Mouse (Mus musculus) thymus, postnatal 14 days (tissue): ENCODE results near the gene Ankrd24.

Source experiments
- DNase-seq: peaks from one replicate; pipeline ENCODE4 v3.0.0; 2021

The Ankrd24 gene

DNA sequence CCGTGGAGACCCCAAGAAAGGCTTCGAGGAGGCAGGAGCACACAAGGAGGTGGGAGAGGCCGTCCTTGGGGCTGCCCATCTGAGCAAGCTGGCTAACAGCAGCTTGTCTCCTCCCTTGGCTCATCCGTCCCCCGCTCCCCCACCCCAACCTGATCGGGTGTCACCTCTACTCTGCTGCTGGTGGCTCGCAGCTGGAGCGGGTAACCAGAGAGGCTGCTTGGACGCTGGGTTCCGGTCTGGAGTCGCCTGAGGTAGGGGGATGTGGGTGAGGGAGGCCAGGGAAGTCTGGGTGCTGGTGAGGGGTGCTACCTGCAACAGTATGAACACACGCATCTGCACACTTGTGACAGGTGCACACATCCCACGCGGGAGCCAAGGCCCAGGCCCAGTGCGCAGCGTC lies at the start of gene Ankrd24:
TSS of gene Ankrd24 (plus strand) at position 151 of the 400 bp plus-strand sequence.
- DNase-seq: peak; percentile 19

DNA sequence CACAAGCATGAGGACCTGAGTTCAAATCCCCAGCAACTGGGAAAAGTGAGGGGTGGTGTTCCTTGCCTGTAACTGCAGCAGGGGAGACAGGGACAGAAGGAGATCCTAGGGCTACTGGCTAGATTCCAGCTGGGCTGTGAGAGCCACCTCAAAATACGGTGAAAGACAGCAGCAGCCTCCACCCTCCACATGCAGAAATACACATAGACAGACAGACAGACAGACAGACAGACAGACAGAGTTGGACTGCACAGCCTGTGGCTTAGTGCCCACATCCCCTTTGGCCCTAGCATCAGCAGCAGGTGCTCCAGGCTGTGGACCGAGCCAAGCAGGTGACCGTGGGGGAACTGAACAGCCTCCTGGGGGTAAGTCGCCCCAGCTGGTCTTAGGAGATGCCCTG lies 48.4 kb upstream of the Ankrd24 start:
- no peak for DNase-seq

DNA sequence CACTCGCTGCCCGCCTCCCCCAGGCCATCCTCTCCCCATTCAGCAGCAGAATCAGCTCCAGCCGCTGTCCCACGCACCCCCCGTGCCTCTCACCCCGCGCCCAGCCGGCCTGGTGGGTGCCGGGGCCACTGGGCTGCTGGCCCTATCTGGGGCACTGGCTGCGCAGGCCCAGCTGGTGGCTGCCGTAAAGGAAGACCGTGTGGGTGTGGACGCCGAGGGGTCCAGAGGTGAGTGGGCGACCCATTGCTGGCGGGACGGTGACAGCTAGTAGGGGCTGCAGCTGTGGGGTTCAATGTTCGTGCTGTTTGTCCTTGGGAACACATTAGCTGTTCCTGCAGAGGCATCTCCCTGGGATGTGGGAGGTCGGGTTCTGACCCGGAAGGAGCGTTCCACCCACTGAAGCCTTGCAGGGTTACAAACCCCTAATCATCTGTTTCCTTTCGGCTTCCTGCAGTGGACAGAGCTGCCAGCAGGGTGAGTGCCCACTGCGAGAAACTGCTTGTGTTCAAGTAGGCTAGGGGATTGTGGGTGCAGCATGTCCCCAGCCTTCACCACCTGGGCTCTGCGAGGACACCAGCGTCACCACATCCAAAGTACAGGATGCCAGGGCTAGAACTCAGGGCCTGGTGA lies 47.8 kb upstream of the Ankrd24 start:
- DNase-seq: no peak

DNA sequence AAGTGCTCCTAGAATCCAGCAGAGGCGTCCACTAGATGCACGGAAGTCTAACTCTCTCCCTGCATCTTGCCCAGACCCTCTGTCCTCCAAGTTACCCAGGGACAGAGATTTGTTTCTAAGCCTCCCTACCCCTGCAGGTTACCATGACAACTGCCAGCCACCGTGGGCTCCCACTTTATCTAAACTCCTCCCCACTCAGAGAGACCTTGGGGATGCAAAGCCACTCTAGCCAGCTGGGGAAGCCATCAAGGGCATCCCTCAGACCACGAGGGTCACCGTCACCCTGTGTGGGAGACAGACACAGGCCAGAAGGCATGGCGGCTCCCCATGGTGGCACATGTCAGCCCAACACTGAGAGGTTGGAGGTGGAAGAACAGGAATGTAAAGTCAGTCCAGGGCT lies 45.0 kb upstream of the Ankrd24 start:
- DNase-seq: no peak

DNA sequence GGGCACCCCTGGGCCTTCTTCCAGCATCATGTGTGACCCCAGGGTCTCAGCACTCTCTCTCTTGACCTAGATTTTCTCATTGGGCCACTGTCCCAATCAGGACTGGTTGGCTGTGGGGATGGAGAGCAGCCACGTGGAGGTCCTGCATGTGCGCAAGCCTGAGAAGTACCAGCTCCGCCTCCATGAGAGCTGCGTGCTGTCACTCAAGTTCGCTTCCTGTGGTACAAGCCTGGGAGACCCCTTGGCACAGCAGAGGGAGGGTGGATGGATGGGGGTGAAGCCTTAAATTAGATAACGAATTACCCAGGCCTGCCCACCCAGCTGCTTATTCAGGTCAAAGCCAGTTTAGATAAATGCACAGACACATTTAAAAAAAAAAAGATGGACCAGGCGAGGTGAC lies 39.6 kb upstream of the Ankrd24 start:
- peak; percentile 2 for DNase-seq

DNA sequence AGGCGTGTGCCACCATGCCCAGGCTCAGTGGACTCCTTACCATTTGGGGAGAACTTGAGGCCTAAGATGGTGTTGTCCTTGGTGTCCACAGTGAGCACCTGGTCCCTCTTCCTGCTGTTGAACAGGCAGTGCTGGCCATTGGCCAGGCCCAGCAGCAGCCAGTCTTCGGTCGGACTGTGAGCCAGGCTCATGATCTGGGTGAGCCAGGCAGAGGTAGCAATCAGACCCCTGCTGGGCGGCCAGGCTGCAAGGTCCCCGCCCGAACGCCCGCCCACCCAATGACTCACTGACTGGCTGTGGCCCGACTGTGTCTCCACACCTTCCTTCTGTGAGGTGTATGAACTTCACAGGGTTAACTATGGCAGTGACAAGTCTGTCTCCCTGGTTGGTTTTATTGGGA lies 36.5 kb upstream of the Ankrd24 start:
- no peak for DNase-seq

DNA sequence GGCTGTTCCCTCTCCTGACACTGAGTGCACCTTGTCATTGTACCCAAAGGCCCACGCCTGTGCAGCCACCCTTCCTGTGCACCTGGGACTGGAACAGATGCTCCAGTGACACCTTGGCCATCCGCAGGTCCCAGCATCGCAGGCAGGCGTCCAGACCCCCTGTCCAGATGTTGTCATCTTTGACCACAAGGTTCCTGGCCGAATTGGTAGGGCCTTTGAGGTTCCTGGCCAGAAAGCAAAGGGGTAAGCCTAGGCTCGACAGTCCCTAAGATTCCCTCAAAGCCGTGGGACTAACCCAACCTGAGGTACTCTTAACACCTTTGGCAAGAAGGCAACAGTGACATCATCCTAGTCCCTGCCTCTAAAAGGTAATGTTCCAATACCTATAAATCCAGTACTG lies 35.7 kb upstream of the Ankrd24 start:
- DNase-seq: no peak

DNA sequence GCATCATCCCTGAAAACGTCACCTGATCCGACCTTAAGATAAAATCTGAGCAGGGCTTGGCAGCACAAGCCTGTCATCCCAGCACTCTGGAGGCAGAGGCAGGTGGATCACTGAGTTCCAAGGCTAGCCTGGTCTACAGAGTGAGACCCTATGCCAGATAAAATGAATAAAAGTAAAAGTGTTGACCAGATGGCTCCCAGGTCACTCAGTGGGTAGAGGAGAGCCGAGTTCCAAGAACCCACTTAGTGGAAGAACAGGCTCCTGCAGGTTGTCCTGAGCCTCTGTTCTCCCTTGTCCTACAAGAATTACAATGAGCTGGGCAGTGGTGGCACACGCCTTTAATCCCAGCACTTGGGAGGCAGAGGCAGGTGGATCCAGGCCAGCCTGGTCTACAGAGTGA lies 35.1 kb upstream of the Ankrd24 start:
- DNase-seq: no peak

DNA sequence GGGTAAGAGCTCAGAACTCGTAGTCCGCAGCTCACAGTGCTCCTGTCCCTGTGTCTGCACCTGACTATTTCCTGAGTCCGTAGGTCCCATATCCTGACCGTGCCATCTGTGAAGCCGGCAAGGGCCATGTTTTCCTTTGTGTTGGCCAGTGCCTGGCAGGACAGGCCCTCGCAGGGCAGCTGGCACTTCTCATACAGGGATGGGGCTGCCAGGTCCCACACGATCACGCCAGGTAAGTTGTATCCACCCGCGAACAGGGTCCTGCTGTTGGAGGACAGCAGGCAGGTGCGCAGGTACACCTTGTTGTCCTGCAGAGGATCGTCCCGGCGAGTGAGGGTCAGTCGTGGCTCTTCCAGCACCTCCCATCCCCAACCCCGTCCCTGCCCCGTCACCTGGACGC lies 34.4 kb upstream of the Ankrd24 start:
- DNase-seq: no peak

DNA sequence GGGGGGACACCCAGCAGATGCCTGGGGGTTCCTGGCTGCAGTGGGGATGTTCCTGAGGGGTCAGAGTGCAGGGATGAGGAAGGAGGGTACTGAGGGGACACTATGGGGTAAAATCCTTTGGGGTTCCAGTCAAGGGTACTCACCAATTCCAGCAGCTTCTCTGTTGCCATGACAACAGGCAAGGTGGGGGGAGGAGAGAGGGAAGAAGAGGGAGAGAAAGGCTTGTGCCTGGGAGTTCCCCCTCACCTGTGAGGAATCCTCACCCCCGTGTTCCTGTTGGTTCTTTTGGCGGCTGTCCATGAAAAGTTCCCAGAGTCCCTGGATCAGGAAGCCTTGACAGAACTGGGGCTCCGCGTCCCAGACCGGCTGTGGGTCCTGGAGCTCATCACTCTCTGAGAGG lies 32.7 kb upstream of the Ankrd24 start:
- DNase-seq: no peak

DNA sequence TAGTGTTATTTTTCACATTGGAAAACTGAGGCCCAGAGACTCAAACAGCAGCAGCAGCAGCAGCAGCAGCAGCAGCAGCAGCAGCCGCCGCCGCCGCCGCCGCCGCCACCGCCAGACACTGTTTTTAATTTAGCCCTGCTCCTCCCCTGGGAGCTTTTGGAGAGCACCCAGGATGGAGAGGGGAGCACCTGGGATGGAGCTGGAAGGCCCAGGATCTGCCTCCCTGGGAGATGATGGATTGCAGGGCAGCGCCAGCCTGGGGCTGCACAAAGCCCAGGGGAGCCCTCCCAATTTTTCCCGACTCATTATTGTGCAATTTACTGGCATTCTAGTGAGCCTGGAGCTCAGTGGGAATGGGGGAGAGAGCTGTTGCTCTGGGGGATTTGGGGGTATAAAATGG lies 31.7 kb upstream of the Ankrd24 start:
- no peak for DNase-seq

DNA sequence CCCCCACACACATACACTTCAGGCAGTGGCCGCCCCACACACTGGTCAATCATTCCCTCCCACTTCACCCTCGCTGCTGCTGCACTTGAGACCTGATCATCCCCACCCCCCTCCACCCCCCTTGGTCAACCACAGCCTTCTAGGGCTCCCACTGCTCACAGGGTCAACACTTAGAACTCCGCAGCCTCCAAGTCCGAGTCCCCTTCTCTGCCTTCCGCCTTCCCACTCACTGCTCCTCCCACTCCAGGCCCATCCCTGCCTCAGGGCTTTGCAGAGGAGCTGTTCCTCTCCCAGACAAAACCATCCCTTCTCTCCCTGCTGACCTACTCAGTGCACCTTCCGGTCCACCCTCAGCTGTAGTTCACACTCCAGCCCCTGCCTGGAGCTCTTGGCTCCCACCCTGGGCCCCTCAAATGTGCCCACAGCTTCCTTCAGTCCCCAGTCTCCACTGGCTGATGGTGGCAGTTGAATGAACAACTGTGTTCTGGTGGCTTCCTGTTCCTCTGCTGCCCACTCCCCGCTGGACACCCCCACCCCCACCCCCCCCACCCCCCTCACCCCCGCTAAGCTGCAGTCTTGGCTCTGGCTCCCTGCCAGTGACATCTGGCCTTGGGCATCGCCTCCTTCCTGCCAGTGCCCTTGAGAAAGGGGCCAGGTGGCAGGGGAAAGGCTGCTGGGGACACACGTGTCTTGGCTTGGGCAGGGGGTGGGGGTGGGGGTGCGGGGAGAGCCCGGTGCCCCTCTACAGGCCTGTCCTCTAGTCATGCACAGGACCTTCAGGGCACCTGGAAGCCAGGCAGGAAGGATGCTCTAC lies 31.0 kb upstream of the Ankrd24 start:
- DNase-seq: peak; percentile 65

DNA sequence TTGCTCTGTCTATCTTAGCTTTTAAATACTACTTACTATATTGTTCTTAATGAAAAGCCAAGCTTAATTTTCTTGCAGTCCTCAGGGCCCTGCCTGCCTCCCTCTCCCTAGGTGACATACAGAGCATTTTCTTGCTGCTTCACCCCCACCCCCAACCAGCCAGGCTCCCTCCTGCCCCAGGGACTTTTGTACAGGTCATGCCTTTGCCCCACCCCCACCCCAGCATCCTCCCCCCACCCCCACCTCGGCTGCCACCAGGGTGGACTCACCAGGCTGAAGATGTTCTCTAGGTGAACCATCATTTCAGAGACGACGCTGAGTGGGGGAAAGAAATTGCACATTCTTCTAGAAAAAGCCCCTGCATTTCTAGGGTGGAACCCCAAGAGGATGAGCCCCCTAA lies 30.0 kb upstream of the Ankrd24 start:
- no peak for DNase-seq

DNA sequence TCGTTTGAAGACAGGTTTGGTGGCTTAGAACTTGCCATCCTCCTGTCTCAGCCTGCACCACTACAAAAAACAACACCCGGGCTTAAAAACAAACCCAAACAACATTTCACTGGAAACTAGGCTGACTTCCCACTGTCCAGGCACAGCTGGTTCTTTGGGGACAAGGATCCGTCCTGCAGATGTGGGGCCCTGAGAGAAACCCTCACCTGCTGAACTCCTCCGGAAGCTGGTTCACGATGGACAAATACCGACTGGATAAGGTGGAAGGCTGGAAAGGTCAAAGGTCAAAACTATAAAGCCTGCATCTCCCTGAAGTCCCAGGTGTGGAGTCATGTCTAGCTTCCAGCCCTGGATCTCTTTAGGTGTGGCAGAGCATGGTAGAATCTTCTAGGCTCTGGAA lies 29.5 kb upstream of the Ankrd24 start:
- DNase-seq: no peak

DNA sequence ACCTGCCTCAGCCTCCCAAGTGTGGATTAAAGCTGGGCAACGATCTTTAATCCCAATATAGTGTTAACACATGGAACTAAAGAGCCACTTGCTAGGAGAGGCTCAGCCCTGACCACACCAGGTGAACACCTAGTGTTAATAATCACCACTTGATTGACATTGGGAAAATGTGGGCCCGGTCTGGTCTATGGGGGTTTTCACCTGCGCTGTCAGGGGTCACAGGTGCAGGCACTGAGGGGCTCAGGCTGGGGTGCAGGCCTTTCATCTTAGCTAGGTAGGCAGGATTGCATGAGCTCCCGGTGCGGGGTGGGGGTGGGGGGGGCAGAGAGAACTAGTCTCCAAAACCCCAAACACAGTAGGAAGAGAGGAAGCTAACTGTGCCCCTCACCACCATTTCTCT lies 28.7 kb upstream of the Ankrd24 start:
- DNase-seq: peak; percentile 56

DNA sequence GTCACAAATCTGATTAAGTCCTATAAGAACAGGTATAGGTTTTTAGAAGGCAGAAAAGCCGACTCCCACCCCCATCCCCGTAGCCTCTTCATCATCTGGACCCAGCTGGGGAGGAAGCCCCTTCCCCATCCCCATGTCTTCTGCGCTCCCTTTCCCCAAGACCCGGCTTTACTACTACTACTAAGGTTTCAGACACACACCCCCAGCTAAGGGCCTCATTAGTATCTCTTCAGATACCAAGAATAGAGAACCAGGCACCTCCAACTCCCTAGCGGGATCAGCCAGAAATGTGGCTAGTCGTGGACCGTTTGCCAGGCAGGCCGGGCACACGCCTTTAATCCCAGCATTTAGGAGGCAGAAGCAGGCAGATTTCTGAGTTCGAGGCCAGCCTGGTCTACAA lies 28.2 kb upstream of the Ankrd24 start:
- DNase-seq: no peak

DNA sequence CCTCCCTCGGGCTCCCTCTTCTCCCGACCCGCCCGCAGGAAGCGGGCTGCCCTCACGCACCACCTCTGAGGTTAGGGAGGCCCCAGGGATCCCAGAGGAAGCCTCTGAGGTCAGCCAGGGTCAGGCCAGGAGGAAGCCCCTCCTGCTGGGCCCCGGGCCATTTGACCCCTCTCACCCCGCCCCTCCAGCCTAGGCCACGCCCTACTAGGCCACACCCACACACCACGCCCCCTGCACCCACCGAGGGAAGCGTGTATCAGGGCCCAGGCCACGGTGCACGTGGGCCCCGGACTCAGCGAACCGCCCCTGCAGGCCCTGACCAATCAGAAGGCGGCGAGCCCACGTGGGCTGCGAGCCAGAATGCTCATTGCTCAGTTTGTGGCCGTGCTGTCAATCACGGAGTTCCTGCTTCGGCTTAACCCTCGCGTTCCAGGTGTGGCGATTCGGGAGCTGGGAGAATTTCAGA lies 27.6 kb upstream of the Ankrd24 start, which contains the start of gene Tle6:
TSS of gene Tle6 (minus strand) at position 336 of the 466 bp plus-strand sequence.
- DNase-seq: peak; percentile 97

DNA sequence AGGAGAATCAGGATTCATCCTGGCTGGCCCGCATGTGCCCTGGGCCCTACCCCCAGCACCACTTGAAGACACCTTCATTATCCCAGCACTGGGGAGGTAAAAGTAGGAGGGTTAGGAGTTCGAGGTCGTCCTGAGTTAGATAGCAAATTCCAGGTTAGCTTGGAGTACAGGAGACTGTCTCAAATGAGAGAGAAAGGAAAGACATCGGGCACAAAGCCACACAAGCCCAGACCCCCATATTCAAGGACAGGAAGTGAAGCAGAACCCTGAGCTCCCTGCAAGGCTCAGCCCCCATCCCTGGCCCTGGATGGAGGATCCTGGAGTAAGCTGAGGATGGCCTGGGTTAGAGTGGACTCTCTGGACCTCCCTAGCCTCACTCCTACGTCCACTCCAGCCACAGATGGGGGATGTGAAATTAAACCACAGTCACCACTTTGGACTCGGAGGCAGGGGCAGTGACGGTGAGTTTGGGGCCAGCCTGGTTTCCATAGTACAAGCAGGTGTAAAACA lies 26.9 kb upstream of the Ankrd24 start:
- no peak for DNase-seq

DNA sequence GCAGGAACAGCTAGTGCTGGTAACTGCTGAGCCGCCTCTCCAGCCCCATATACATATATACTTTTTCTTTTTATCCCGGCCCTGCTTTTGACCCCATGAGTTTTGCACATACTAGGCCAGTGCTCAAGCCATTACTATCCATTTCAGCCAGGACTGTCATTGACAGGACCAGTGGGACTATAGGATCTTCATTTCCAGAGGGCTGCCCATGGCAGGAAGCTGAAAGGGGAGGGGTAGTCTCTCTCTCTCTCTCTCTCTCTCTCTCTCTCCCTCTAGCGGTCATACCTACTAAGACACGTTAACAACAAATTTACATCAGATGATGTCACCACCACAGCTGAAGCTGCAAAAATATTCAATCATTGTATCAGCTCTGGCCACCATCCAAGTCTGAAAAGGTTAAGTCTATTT lies 25.6 kb upstream of the Ankrd24 start:
- peak; percentile 69 for DNase-seq

DNA sequence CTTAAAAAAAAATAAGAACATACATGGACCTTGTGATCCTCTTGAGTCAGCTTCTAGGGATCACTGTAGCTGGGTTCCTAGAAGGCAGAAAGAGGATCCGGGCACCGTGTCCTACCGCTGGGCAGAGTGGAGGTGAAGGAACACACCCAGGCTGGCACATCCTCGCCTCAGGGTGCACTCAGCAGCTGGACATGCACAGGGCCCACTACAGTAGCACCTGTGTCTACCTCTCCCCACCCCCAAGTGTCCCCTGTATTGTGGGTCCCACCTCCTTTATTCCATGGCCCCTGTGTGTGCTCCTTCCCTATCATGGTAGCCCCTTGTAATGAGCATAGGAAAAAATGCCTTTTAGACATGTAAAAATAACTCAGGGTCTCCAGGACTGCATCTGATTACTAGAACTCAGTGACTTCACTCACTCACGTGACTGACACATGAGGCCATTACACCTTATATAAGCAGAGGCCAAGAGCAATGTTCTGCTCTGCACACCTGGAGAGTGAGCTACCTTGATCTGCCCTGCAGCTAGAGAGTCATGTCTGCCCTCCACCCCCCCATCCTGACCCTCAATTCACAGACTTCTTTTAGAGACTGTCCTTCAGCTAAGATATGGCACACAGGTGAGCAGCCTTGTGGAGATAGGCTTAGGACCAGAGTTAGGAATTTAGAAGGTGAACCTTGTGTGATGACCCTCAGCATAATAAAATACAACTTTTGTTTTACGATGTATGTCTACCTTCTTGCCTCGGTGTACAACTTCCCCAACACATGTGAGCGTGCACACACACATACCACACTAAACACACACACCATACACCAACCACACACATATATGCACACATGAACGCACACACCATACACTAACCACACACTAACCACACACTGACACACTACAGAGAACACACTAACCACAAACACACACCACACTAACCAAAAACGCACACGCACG lies 24.0 kb upstream of the Ankrd24 start:
- no peak for DNase-seq

DNA sequence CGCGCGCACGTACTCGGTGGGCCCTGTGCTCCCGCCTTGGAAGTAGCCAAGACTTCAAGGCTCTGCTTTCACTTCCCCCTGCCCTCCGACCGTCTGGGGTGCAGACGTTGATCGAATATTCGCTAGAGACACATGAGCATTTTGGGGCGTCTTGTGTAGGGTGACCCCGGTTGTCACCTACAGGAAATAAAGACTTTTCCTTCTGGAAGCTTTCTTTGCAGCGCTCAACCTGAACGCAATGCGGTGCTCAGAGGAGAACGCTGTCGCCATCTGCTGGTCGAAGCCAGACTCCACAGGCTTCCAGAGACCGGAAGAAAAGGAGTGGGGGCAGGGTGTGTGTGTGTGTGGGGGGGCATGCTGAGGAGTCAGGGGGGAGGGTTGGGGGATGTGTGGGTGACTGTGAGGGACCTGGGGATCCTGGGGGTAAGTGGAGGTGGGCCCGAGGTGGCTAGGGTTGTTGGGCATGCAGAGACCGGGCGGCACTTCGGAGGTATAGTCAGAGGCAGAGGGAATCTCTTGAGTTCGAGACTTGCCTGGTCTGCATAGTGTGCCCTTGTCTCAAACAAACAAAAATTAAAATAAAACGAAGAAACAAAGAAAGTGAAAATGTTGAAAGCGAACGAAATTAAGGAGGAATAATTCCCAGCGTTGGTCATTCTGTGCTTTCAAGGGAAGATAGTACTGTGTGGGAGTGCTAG lies 23.2 kb upstream of the Ankrd24 start:
- DNase-seq: peak; percentile 91

DNA sequence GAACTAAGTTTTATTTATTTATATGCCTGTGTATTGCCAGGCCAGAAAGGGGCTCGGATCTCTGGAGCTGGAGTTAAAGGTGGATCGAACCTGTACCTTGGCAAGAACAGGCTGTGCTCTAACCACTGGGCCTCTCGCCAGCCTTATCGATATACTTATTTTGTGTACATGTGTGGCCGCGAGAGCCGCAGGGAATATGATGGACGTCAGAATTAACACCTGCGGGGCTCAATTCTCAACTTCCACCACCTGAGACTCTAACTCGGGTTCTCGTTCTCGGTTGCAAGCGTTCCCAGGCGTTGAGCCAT lies 22.7 kb upstream of the Ankrd24 start:
- peak; percentile 38 for DNase-seq
